Mouse (Mus musculus) adrenal gland, postnatal 36 days (tissue): ENCODE measurements around the gene Fgf18. TPM values are rescaled to one million over a fixed set of nuclear protein-coding genes. Genes with fewer than 3 reads are reported as not detected.

Source experiments
- DNase-seq, 2 experiments: peaks; one replicate each; pipeline ENCODE4 v3.0.0; 2021; ENCODE audit warnings: mixed read lengths in 1 of 2
- total RNA-seq, 2 experiments: library from RNA; stranded (reverse); gene quantifications; 2 replicates each; pipeline ENCODE4 v1.2.3; 2021

Fgf18 gene
- total RNA-seq, 2 experiments from 2014 or later = 0.95 to 1.6 TPM

DNA sequence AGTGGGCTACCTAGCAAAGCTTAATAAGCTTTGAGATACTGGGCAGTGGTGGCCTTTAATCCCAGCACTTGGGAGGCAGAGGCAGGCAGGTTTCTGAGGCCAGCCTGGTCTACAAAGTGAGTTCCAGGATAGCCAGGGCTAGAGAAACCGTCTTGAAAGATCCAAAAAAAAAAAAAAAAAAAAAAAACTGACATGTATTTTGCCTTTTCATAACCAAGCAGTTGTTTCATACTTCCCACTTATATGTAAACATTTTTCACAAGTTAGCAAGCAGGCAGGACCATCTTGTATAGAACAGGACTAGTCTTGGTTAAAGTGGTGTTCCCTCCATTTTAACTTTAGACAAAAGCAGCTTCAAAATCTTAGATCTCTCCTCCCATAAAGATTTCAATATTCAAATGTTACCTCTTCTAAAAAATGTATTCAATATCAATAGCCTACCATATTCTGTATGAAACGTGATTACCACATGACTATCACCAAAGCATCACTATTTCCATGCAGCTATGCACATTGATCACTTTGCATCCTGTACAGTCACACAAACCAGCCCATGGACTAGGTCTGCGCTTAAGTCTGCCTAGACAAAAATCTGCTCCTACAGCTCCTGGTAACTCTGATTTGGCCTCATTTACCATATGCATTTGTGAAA, 4.1 kb upstream of the Fgf18 start:
- no peak for DNase-seq

DNA sequence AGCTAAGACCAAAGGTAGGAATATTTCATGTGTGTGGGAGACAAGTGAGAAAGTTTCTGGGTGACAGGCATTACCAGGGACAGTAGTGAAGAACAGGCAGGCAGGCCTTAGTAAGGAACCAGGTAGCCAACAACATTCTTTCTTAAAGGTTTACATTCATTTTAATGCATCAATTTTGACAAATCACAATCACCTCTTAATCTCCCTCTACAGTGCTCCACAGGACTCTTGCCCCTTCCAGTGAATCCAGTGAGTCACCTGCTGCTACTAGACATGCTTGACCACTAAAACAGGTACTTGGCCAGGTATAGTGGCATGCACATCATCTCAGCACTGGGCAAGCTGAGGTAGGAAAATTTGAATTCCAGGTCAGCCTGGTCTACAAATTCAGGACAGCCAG, 3.2 kb upstream of the Fgf18 start:
- no peak for DNase-seq

DNA sequence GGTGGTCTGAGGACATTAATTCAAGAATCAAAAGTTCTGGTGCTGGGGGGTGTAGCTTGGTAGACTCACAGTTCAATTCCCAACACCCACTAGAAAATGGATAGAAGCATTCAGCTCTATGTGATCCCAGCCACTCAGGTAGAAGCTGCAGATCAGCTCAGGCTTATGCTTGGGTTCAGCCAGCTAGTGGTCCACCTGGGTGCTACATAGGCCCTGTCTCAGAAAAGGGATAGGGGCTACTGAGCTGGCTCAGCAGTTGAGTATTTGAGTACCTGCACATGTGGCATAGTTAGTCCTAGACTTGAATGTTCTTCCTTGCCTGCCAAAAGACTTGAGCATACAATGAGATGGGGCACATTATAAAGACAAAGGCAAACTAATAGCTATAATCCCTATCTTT, 2.3 kb upstream of the Fgf18 start:
- no peak for DNase-seq

DNA sequence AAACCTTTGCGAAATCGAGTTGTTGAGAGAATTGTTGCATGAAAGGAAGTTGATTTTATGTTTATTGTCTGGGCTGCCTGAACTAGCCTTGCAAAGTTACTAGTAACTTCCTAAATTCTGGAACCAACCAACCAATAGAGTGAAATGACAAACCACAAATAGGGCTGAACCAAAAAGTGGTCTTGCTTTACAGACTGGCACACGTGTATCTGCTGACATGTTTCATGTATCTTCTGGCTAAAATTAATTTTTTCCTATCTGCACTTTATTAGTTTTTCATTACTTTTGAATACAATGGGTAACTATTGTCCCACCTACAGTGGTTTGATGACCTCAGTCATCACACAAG, 1.9 kb upstream of the Fgf18 start:
- DNase-seq = no peak

DNA sequence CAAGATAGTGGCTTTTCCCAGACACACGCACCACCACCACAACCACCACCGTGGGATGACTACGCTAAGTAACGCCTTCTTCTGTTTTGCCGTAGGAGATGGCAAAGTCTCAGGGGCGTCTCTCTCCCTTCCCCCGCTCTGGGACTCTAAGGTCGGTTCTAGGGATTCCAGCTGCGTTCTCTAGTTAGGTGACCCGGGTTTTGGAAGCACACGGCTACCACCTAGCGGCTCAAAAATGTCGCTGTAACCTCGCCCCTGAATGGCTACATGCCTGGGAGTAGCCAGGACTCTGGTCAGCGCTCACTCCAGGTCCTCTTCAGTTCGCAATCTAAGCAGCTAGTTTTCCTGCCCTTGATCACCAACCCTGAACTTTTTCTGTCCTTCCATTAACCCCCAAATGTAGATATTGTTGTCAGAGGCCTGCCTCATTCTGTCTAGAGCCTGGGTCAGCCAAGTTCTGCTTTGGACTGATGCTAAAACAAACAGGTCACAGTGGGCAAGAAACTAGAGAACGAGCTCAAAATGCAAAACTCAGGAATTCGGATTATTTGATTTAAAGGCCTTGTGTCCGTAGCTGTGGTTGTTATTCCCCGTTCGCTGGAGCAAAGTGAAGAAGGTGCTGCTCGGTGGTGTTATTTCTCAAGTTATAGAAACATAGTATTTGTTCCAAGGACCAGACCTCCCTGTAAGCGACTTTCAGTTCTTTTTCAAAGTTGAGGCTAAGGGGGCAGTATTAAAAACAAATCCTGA, 1.3 kb upstream of the Fgf18 start:
- peak; percentile 83 to 85 for DNase-seq

DNA sequence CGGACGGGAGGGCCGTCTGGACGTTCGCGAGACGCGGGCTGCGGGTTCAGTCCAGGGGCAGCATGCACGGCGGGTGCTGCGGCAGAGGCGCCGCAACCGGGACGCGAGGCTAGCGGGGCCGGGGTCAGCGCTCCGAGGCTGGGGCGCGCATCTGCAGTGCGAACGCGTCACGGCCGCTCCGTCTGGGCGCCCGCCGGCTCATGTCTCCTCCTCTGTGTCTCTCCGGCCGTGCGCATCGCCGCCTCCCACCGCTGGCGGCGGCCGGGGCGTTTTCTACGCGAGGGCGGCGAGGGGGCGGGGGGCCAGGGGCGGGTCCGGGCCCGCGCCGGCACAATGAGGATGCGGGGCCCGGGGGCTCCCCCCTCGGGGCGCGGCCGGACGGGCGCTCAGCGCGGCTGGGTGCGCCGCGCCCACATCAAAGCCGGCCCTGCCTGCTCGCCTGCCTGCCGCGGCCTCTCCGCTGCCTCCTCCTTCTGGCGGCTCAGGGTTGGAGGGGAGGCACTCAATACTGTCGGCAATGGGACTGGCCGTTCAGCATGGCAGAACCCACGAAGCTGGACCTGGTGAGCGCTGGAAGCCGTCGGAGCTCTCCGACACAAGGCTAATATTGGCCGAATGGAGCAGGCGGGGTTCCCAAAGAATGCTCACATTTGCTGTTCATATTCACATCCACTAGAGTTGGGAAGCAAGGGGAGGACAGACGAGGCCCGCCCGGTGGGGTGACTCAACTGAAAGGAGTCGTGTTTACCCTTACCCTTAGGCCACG, 555 bp upstream of the Fgf18 start:
- peak; percentile 47 to 54 for DNase-seq

DNA sequence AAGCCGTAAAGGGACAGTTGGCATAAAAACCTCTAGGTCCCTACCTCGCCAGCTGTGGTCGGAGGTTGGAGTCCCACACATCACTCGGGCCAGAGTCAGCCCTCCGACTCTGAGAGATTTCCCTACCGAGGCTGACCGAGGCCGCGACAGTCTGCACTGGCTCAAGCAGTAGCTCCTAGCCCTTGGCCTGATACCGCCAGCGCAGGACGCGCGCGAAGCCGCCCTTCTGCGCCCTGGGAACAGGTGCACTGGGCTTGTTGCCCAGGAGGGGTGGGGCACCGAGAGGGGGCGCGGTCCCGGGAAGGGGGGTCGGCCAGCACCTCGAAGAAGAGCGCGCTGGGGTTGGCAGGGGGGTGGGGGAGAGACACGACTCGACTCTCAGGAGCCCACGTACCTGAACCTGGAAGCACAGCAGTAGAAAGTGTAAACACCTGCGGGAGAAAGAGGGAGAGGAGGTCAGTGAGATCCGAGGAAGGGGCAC, 509 bp downstream of the Fgf18 start:
- DNase-seq = peak; percentile 20 to 32

DNA sequence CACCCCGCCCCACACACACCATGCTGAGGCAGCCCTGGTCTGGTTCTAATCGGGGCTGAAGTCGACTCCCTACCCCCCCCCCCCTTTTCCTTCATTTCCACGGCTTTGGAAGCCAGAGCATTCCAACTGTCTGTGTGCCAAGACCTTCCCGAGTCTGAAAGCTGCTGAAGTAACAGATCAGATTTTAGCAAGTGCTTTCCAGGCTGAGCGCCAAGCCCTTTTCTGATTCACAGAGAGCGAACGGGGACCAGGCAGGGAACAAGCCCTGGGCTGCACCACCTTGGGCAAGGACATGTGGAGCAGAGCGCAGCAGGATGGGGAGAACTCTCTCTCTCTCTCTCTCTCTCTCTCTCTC, 1.1 kb downstream of the Fgf18 start:
- DNase-seq = peak; percentile 89

DNA sequence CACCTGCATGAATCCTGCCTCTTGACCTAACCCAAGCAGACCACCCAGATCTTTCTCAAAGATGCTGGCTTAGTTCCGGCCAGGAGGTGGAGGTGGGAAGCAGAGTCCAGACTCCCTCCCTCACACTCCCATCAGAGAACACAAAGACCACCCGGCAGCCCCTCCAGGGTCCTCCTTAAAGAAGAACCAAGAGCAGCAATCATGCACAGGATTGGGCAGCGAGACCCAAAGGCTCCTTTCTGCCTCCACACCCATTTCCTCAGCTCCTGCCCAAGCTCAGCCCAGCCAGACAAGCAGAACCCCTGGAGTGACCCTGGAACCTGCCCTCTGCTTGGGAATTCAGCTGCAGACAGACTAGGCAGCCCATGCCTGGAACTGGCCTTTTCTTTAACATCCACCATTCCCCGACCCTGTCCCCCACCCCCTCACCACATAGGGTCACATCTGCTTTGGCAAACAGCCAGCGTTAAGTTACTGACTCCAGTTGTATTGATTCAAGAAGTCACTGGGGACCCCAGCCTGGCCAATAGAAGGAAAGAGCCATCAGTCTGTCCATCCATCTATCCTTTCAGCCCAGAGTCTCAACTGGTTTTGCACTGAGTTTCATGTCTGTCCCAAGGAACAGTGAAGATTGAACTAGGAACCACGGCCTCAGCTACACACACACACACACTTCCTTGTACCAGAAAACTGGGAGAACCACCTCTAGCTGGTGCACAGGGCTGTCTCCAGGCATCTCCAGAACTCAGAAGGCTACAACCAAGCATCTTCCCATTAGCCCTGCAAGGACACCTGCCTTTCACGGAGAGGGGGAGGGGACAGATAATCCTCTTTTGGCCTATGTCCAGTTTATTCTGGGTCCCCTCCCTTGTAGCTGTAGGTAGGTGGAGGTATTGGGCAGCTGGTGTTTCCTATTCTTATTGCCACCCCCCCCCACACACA, 1.7 kb downstream of the Fgf18 start:
- DNase-seq = no peak

DNA sequence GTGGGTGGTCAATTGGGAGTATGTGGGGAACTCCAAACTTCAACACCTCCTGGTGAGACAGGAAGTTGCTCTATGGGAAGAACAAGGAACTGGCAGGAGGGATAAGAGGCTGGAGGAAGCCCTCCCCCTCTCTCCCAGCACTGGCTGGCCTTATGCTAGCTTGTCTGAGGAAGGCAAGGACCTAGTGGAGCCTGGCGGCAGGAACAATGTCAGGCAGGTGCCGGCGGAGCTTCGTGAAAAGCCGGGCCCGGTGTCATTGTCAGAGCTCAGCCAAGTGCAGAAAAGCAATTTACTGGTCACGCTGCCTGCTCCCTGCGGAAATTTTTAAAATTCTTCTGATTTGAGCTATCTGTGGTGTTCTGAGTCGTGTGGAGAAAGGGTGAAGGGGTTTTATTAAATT, 3.3 kb downstream of the Fgf18 start:
- no peak for DNase-seq

DNA sequence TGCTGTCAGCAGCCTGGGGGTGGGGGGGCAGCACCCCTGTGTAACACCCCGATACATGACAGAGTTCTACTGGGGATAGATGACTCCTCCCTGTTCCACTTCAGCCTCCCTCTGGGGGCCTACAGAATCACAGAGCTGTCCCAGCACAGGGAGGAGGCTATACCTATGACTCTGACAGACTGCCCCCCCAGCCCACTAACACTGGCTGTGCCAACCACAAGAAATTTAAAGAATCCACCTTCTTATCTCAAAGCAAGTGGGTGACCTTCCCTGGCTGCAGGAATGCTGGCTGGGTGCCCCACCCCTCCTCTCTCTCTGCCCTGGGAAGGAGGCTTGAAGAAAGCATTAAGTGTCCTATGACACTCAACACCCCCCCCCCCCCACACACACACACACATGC, 4.4 kb downstream of the Fgf18 start:
- DNase-seq = peak; percentile 25 to 53

DNA sequence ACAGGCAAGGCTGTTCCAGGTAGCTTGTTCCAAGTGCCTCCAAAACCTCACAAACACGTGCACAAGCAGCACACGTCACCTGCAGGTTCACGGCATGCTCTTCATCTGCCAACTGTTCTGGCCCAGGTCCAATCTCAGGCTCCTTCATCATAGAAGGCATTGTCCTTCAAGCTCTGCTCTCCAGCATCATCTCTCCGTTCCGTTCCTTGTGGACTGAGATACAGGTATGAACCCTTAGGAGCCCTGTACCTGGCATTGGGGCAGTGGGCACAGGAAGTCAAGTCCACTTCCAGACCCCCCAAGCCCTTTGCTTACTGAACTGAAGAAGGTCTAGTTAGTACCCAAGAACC, 7.1 kb downstream of the Fgf18 start:
- DNase-seq = no peak

DNA sequence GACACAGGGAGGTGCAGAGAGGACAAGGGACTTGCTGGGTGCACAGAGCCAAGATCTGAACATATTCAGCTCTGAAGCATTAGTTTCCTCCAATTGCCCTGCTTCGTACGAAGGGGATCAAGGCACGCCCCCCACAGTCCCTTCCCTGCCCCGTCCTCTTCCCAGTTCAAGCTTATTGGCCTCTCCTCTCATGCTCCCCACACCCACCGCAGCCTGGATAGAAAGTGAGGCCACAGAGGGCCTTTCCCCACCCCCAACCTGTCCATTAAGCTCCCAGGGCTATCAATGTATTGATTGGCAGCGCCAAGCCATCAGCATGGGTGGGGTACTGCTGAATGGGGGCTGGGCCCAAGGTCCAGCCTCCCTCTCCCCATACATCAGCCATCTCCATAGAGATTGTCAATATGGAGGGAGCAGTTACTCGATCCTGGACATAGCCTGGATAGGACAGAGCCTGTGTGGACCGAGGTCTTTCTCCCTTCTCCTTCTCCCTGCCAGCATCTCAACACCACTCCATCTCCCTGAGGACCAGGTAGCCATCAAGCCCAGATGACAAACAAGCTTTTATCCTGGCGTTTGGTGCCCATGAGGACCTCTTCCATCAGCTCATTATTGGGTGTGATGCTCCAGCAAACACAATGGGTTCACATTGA, 7.6 kb downstream of the Fgf18 start:
- no peak for DNase-seq

DNA sequence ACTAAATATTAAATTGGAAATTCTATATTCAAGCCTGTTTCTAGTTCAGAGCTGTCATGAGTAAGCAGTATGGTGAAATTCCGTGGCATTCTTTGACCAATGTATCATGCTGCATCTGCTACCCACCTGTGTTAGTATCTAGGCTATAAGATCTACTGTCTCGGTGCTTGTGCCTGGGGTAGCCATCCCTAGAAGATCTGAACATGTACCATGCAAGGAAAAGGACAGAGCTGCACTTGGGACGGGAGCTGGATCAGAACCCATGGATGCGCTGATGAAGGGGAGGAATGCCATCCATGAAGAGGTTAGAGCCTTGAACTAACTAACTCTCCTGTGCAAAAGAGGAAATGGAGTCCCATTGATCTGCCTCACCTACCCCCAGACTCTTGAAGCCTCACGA, 8.5 kb downstream of the Fgf18 start:
- no peak for DNase-seq

DNA sequence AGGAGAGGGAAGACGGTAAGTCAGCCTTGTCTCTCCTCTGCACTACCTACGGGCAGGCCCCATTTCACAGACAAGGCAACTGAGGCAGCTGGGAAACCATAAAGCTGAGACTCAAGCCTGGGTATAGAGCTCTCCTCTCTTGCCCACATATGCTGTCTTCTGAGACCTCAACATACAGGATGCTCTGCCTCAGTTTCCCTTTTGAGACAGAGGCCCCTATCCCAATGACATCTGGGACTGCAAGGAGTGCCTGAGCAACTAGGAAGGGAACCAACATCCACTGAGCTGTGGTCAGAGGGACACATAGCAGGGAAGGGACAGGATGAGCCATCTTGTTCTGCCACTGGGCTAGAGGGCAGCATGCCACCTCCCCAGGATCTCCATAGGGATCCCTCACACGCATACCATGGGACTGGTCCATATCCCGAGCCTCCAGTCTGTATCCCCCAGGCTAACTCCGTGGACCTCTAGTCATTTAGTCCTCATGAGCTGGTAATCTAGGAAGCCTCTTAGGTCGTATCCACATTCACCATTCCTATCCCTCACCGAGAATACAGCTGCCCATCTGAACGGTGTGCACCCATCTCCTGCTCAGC, 12.7 kb downstream of the Fgf18 start:
- DNase-seq = no peak

DNA sequence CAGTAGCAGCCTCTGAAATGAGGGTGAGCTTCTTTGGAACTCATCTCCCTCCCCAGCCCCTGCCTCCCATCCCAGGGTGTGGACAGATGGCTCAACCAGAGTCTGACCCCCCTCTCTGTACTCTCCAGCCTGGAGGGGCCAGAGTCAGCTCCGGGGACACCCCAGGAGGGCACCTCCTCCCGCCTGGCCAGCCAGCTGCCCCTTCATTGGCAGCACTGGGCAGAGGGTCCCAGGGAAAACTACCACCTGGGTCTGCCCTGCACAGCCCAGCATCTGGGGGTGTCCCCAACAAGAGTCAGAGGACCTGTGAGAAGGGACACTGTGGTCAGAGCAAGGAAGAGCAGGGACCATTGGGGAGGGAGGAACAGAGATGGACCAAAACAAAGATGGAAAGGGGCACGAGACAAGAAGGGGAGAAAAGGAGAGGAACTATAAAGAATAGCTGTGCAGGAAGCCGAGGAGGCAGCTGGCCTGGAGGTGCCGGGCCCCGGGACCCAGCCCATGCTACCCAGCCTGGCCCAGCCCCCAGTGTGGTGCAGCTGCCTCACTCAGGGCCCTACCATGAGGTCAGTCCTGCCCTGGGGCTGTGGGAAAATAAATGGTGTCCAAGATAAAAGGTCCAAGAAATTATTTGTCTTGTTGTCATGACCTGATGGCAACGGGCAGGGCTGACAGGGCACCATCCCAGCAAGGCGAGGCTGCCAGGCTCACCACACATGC, 14.4 kb downstream of the Fgf18 start:
- no peak for DNase-seq

DNA sequence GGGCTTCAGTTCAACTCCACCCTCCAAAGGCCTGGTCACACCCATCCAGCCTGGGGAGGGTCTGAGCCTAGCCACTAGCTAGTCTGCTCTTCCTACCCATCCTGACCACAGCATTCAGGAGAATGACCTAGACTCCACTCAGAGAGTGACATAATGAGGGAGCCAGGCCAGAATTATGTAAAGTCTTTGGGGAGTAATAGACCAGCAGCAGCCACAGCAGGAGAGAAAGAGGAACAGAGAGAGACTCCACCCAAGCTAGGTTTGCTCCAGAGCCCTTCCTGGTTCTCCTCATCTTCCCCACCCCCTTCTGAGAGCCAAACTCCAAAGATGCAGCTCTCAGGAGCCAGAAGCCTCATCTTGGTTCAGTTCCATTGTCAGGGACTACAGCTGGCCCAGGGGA, 20.1 kb downstream of the Fgf18 start:
- DNase-seq = no peak

DNA sequence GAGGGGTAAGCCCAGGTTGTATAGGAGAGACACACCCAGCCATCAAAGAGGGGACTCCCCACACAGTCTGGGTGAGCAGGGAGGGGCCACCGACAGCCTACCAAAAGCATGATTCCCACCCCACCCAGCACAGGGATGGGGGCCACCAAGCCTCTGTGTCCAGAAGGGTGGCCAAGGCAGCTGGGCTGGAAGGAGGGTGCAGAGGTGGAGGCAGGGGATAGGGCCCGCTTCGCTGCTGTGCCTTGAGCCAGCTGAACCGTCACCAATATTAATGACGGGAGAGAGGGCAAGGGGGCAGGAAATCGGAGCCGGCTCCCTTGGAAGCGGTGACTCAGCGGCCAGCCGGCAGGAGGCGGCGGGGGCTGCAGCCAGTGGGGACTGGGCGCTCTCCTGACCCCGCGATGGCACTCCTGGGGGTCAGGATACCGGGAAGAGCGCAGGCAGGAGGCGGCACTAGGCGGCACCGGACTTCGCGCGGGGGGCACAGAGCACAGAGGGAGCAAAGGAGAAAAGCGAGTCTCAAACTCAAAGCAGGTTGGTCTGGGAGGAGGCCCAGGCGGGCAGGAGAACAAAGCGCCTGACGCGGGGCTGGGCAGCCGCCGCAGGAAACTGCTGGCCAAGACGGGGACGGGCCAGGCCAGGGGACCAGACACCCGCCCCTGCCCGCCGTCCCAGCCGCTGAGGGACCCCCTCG, 24.5 kb downstream of the Fgf18 start:
- DNase-seq = peak; percentile 78 to 81

DNA sequence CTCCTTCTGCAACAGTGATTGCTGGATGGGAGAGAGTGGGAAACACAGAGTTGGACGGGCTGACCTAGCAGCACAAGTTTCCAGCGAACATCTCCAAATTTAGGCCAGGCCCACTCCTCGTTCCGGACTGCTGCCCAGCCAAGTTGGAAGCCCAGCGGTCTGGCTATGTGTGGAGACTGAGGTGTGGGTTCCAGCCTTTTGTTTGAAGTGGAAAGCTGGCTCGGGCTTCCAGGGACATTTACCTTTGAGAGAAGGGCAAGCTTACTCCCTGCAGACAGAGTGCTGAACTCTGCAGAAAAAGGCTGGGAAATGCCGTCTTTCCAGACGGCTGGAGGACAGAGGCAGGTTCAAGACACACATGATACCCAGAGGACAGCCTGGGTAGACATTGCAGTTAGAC, 27.6 kb downstream of the Fgf18 start:
- no peak for DNase-seq

DNA sequence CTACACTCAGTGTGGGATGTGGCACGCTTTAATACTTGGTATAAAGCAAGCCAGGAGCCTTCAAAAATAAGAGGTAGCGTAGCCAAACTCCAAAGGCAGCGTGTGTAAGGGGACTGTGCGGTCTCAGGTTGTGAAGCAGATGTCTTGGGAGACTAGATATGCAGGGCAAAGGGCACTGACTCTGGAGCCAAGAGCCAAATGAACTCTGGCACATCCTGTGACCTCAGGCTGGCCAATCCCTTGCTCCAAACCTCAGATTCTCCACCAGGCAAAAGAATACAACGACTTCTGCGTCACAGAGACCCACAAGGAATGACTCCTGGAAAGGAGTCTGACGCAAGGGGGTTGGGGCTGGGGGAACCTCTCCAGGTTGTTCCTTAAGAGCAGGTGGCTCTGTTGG, 28.1 kb downstream of the Fgf18 start:
- DNase-seq = no peak
